Mouse (Mus musculus) testis, postnatal 14 days (tissue): ENCODE data around the gene Prrc2a.

Experiments
- DNase-seq: peaks from one replicate; pipeline ENCODE4 v3.0.0; 2021; ENCODE audit warnings: low spot score

Gene Prrc2a

DNA sequence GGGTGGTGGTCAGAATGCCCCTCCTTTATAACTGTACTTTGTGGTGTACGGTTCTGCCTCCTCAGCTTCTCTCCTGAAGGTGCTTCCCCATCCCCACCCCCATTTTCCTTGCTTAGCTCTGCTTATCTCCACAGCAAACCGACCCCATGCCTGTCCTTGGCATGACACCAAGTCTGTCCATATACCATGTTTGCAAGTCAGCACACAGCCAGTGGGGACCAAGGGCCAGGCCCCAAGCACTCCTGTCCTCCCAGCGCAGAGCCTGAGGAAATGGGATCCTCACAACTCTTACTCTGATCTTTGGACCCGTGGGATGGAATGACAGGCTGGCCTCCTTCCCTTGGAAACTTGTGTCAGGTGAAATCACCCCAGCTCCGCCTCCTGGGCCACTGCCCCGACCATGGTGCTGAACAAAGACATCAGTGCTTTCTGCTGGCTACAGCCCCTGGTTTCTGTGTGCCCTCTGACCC, 61.4 kb downstream of the Prrc2a start:
- no peak for DNase-seq

- no peak for DNase-seq
Measured at GRCm38 (mm10) chr17:35102299-35102698, 62.4 kb downstream of the Prrc2a start.

DNA sequence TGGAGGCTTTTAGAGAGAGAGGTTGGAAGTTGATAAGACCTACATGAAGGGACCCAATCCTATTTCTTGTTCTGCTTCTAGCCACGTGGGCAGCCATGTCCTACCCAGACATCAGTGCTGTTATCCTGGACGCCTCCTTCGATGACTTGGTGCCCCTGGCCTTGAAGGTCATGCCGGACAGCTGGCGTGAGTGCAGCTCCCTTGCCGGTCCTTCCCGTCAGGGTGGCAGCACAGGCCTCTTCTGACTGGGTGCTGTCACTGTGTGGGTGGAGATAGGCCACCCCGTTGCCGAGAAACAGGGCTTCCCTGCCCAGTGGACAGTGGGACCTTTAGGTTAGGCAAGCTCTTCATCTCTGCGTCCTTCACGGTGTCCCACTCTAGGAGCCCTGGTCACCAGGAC, 63.5 kb downstream of the Prrc2a start:
- no peak for DNase-seq

DNA sequence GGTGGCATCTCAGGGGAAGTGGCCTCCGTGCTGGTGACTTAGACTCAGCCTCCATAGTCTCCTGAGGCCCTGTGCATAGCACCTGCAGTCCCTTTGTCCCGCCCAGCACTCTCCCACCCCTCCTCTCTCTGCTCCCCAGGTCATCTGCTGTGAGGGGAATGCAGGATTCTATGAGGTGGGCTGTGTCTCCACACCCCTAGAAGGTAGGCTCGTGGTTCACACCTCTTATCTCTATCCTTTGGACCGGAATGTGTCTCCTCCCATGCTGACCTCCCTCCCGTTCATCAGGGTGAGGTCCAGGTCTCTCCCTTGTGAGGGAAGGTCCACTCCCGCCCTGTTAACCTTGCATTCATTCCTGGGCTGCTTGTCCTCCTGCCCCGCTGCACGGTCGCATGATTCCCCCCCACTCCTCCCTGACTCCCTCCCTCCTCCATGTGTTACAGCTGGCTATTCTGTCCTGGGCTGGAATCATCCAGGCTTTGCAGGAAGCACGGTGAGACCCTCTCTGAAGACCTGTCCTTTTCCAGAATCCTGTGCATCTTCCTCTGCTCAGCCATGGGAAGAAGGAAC, 64.4 kb downstream of the Prrc2a start:
- no peak for DNase-seq
